Mouse (Mus musculus) spleen, adult 2 months (tissue): ENCODE measurements around the gene Mettl16. TPM values are rescaled to one million over a fixed set of nuclear protein-coding genes. Genes with fewer than 3 reads are reported as not detected.

Experiments
- DNase-seq, 2 experiments: peaks; one replicate each; pipeline versions ENCODE4 v3.0.0 to v3.0.0-alpha.2; 2012 to 2021; ENCODE audit warnings: low spot score in 2 of 2, low read depth in 1 of 2
- H3K27ac ChIP-seq: fragments of 200-500 bp; 2 replicates; pipeline ENCODE4 v1.5.1; 2012; ENCODE audit warnings: low read length, inconsistent platforms; ENCODE audit not compliant: insufficient read depth
- H3K27me3 ChIP-seq: fragments of 200-500 bp; 2 replicates; pipeline ENCODE4 v1.6.1; 2012; ENCODE audit warnings: mild to moderate bottlenecking, moderate library complexity, low read length, inconsistent platforms; ENCODE audit not compliant: control insufficient read depth, insufficient read depth
- H3K36me3 ChIP-seq: fragments of 200-500 bp; 2 replicates; pipeline ENCODE4 v1.6.1; 2012; ENCODE audit warnings: mild to moderate bottlenecking, low read length, inconsistent platforms; ENCODE audit not compliant: control insufficient read depth, insufficient read depth
- H3K4me1 ChIP-seq: fragments of 200-500 bp; 2 replicates; pipeline ENCODE4 v1.6.1; 2011; ENCODE audit warnings: inconsistent platforms; ENCODE audit not compliant: control insufficient read depth, insufficient read depth, insufficient read length
- H3K4me3 ChIP-seq: fragments of 200-500 bp; 2 replicates; pipeline ENCODE4 v1.5.1; 2011; ENCODE audit warnings: mild to moderate bottlenecking, inconsistent platforms; ENCODE audit not compliant: insufficient read depth, insufficient read length; ENCODE audit errors: extremely low read depth
- CTCF ChIP-seq: fragments of 200-500 bp; IDR thresholded peaks from 2 replicates; pipeline ENCODE4 v1.5.1; 2011; ENCODE audit warnings: mild to moderate bottlenecking, inconsistent platforms; ENCODE audit not compliant: insufficient read depth, insufficient read length, insufficient replicate concordance; ENCODE audit errors: extremely low read depth
- POLR2A ChIP-seq: fragments of 200-500 bp; IDR thresholded peaks from 2 replicates; pipeline ENCODE4 v1.6.1; 2011; ENCODE audit warnings: low read depth, low read length, inconsistent platforms
- WGBS: fragments of 180-500 bp; shearing (Covaris S2); methylation state at CpG from one replicate; pipeline ENCODE4 v1.1.7; 2018; 5-methylcytosine and 5-hydroxymethylcytosine counted together
- polyA plus RNA-seq: library from polyadenylated mRNA; depleted of rRNA; stranded (reverse); fragments of >200 nt; gene quantifications from 2 replicates; pipeline ENCODE4 v1.2.3, GENCODE M21; 2012

The Mettl16 gene
- polyA plus RNA-seq, 1 experiment: 3.2 TPM

DNA sequence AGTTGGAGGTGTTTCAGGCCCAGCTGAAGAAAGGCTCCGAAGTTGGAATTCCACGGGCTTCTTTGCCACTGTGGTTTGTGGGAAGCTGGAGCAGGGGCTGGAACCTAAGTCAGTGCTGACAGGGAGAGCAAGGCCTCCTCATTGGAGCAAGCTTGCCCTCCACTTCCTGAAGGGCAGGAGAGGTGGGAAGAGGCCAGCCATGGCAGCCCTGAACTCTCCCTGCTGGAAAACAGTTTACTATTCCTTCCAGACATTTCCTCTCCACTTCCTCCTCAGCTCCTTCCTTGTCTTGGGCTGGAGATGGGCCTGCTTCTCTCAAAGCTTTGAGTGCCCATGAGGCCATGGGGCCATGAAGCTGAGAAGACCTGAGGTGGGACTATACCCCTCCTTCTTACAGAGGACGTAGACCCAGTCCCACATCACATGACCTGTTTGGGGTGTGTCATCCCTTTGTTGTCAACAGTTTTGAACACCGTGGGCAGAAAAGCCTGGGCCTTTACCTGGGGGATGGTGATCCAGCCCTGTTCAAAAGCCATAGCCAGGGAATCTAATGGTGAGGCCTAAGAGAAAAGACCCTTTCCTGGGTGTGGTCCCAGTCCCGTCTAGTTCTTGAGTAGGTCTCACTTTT lies 64.1 kb downstream of the Mettl16 start:
- H3K4me3 ChIP-seq: no peak overlapping the region
- H3K27ac ChIP-seq: peak overlapping the region; percentile 15; the same call in 1 of the 2 replicates
- peaks cover 8% of the 10 kb centered on the region for H3K36me3 ChIP-seq
- no peaks in the 10 kb centered on the region for H3K27me3 ChIP-seq
- no peak for TF ChIP-seq POLR2A
- no peak for TF ChIP-seq CTCF
- WGBS: 49% methylated on average over 5 of the region's 5 CpGs
- DNase-seq: no peak
- peaks cover 38% of the 10 kb centered on the region for H3K4me1 ChIP-seq

DNA sequence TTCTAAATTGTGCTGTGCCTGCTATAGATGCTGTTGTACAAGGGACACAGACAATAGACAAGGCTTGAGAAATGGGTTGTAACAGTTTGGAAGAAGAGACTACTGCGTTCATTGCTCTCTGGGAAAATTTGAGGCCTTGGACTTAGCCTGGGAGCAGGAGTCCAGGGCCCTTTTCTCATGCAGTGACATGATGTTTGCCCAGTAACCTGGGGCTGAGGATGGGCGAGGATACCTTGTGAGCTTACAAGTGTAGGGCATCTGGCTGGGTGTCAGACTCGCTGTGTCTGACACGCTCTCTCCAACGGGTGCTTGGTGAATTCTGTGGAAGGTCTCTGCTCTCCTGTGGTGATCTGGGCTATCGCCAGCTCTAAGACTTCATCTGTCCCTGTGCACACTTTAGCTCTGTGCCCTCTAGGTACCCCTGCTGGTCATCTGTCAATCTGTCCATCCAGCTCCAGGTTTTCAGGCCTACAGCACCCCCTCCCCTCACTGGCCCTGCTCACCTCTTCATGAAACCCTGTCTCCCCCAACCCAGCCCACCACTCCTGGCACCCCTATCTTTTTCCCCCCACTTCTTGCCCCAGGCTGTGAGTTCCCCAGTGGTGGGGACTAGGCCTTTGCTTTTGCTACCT lies 65.1 kb downstream of the Mettl16 start:
- no peaks in the 10 kb centered on the region for H3K27me3 ChIP-seq
- H3K27ac ChIP-seq: no peak overlapping the region
- H3K36me3 ChIP-seq: peaks cover 8% of the 10 kb centered on the region
- peaks cover 38% of the 10 kb centered on the region for H3K4me1 ChIP-seq
- 90% methylated on average over 6 of the region's 6 CpGs for WGBS
- H3K4me3 ChIP-seq: no peak overlapping the region
- TF ChIP-seq CTCF: no peak
- no peak for TF ChIP-seq POLR2A
- DNase-seq: no peak

DNA sequence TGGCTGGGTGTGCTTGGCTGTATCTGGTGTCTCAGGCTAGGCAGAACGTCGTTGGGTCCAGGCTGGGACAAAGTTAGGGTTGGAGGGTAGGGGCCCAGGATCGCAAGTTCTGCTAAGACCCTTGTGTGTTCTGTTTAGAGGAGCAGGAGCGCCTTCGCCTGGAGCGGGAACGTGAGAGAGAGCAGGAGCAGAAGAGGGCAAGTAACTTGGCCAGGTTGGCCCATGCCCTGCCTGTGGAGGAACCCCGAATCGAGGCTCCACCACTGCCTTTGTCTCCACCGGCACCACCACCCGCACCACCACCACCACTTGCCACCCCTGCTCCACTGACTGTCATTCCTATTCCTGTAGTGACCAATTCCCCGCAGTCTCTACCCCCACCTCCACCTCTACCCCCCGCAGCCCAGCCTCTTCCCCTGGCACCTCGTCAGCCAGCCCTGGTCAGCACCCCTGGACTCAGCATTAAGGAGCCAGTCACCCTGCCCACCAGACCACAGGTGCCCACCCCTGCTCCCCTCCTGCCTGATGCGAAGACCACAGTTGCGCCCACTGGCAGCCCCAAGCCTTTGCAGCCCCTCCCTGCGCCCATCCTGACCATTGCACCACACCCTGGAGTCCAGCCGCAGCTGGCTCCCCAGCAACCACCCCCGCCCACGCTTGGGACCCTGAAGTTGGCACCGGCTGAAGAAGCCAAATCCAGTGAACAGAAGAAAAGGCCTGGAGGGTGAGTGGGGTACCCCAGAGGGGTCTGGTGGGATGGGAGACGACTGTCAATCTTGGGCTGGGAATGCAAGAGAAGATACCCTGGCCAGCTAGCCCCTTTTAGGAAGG lies 65.8 kb downstream of the Mettl16 start:
- peak overlapping the region; percentile 94; the same call in 1 of the 2 replicates for H3K27ac ChIP-seq
- WGBS: 93% methylated on average over 22 of the region's 22 CpGs

GRCm38 (mm10) chr11:74837056-74837693 lies 66.5 kb downstream of the Mettl16 start:
- no peak for DNase-seq
- Histone ChIP-seq H3K4me3 (peak overlapping the region; percentile 22; the same call in 1 of the 2 replicates), H3K27me3 (no peaks in the 10 kb centered on the region), H3K27ac (peak overlapping the region; percentile 94), H3K4me1 (peaks cover 38% of the 10 kb centered on the region), H3K36me3 (peaks cover 11% of the 10 kb centered on the region)
- TF ChIP-seq CTCF: no peak
- WGBS: 36% methylated on average over 16 of the region's 16 CpGs

More for the DNA sequence above, 65.8 kb downstream of the Mettl16 start:
- TF ChIP-seq CTCF (no peak), POLR2A (no peak)
- no peak for DNase-seq
- H3K4me1 ChIP-seq: peaks cover 38% of the 10 kb centered on the region
- peaks cover 9% of the 10 kb centered on the region for H3K36me3 ChIP-seq
- H3K4me3 ChIP-seq: no peak overlapping the region
- H3K27me3 ChIP-seq: no peaks in the 10 kb centered on the region

GRCm38 (mm10) chr11:74837694-74838431 lies 67.2 kb downstream of the Mettl16 start:
- whole genome bisulfite sequencing: under 1% methylated on average over 53 of the region's 54 CpGs
- DNase-seq: peak; percentile 95 to 98
- Histone ChIP-seq H3K4me3 (peak overlapping the region; percentile 69), H3K27me3 (no peaks in the 10 kb centered on the region), H3K4me1 (peaks cover 39% of the 10 kb centered on the region), H3K36me3 (peaks cover 17% of the 10 kb centered on the region), H3K27ac (peak overlapping the region; percentile 94)
- TF ChIP-seq POLR2A (no peak; the same call in none of the 2 replicates), CTCF (0 out of 2 replicates have a peak, but pooled peaks have one; percentile 9)

DNA sequence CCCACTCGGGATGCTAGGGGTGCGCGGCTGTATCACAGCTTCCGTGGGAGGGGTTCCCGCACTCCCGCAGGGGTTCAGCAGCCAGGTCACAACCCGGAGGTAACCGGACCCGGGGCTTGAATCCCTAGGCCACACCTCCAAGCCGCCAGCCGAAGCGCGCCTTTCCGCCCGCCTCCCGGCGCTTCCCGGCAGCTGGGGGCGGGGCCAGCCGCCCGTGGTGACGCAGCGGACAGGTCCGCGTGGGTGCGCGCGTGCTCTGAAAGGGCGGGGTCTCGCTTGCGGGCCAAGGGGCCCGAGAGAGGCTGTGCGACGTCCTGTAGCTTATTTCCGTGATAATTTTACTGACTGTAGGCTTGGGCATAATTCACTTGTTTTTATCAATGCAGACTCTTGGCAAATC lies 67.8 kb downstream of the Mettl16 start:
- under 1% methylated on average over 34 of the region's 35 CpGs for WGBS
- no peaks in the 10 kb centered on the region for H3K27me3 ChIP-seq
- peak; percentile 93 for DNase-seq
- peaks cover 23% of the 10 kb centered on the region for H3K36me3 ChIP-seq
- peak overlapping the region; percentile 69 for H3K4me3 ChIP-seq
- H3K27ac ChIP-seq: peak overlapping the region; percentile 94
- TF ChIP-seq POLR2A: no peak
- no peak for TF ChIP-seq CTCF
- peaks cover 35% of the 10 kb centered on the region for H3K4me1 ChIP-seq
